Mouse (Mus musculus) erythroblast, embryonic 14.5 days (primary cell): Measurements from ENCODE around the gene Pum1.

Experiments used
- GATA1 ChIP-seq: IDR thresholded peaks from 2 replicates; pipeline ENCODE4 v1.6.1; 2012; ENCODE audit warnings: low read length, inconsistent platforms, mixed read lengths
- TAL1 ChIP-seq: IDR thresholded peaks from 3 replicates; pipeline ENCODE4 v1.6.1; 2012; ENCODE audit warnings: low read length, inconsistent platforms, mixed read lengths

GRCm38 (mm10) chr4:130815860-130816259 is 152.7 kb downstream of the Pum1 start:
- TF ChIP-seq GATA1 (no peak), TAL1 (no peak)
